Mouse (Mus musculus) intestine, postnatal 0 days (tissue): ENCODE measurements around the gene Stil. TPM values are rescaled to one million over a fixed set of nuclear protein-coding genes. Genes with fewer than 3 reads are reported as not detected.

ENCODE experiments used
- ATAC-seq: fragments of 200-750 bp; cut with Nextera tagmentation; 2 replicates; pipeline ENCODE4 v1.8.0; 2017; ENCODE audit warnings: mild to moderate bottlenecking, moderate TSS enrichment, moderate library complexity
- H3K27ac ChIP-seq: fragments of 300-500 bp; sonication (generic); 2 replicates; pipeline ENCODE4 v1.5.1; 2014; ENCODE audit warnings: mild to moderate bottlenecking, low read depth, low read length, moderate library complexity
- H3K27me3 ChIP-seq: fragments of 300-500 bp; sonication (generic); replicated peaks from 2 replicates; pipeline ENCODE4 v1.6.1; 2014; ENCODE audit warnings: low read length, mixed read lengths; ENCODE audit not compliant: control insufficient read depth, insufficient read depth
- H3K36me3 ChIP-seq: fragments of 300-500 bp; sonication (generic); 2 replicates; pipeline ENCODE4 v1.6.1; 2014; ENCODE audit warnings: mild to moderate bottlenecking, moderate library complexity; ENCODE audit not compliant: control insufficient read depth, insufficient read depth
- H3K4me1 ChIP-seq: fragments of 300-500 bp; sonication (generic); replicated peaks from 2 replicates; pipeline ENCODE4 v1.6.1; 2014; ENCODE audit warnings: antibody characterized with exemption, low read length, mixed read lengths; ENCODE audit not compliant: control insufficient read depth, insufficient read depth
- H3K4me2 ChIP-seq: fragments of 300-500 bp; sonication (generic); replicated peaks from 2 replicates; pipeline ENCODE4 v1.6.1; 2014; ENCODE audit warnings: low read depth, mild to moderate bottlenecking, moderate library complexity
- H3K4me3 ChIP-seq: fragments of 300-500 bp; sonication (generic); 2 replicates; pipeline ENCODE4 v1.5.1; 2014; ENCODE audit warnings: low read depth, low read length
- H3K9ac ChIP-seq: fragments of 300-500 bp; sonication (generic); 2 replicates; pipeline ENCODE4 v1.6.1; 2014; ENCODE audit warnings: mild to moderate bottlenecking, low read depth, low read length
- H3K9me3 ChIP-seq: fragments of 300-500 bp; sonication (generic); 2 replicates; pipeline ENCODE4 v1.6.1; 2016; ENCODE audit warnings: mixed run types; ENCODE audit not compliant: control insufficient read depth
- CTCF ChIP-seq: sonication (generic); IDR thresholded peaks from 2 replicates; pipeline ENCODE4 v1.5.1; 2016; ENCODE audit warnings: low read depth, mild to moderate bottlenecking, control low read depth, antibody characterized with exemption, moderate library complexity
- WGBS: fragments of 180-500 bp; shearing (Covaris S2); extraction: QIAGEN DNeasy Blood & Tissue Kit; methylation state at CpG from one replicate; pipeline ENCODE4 v1.1.7; 2014; 5-methylcytosine and 5-hydroxymethylcytosine counted together
- polyA plus RNA-seq: library from polyadenylated mRNA; unstranded; fragments of >200 nt; fragmentation: Nextera tagmentation; extraction: Ambion mirVana; gene quantifications from 2 replicates; pipeline ENCODE4 v1.2.1, GENCODE M21; 2015

Gene Stil
- polyA plus RNA-seq, 1 experiment from 2014 or later, result 3.3 TPM

DNA sequence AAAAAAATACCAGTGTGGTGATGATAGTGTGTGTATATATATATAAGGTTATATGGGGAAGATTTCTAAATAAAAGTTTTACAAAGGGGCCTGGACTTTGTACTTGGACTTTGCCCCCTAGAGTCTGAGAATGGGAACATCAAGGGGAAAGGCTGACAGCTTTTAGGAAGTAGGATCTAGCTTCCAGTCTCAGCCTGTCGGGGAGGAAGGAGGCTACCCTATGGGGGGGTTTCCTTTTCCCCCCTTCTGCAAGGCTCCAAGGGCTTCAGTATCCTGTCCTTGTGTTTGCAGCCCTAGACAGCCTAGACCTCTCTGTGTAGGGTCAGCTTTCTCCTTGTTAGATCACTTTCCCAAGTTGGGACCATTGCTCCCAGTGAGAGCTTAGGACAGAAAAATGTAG, 71.7 kb downstream of the Stil start:
- H3K36me3 ChIP-seq, result no peaks in the 10 kb centered on the region
- no peak overlapping the region for H3K4me2 ChIP-seq
- H3K9ac ChIP-seq, result no peak overlapping the region
- peak; percentile 24 for TF ChIP-seq CTCF
- H3K4me3 ChIP-seq, result no peak overlapping the region
- no peak for ATAC-seq
- no peak overlapping the region for H3K27ac ChIP-seq
- 17% methylated on average over 1 of the region's 1 CpGs for WGBS
- H3K9me3 ChIP-seq, result no peaks in the 10 kb centered on the region
- H3K4me1 ChIP-seq, result no peaks in the 10 kb centered on the region
- peaks cover 10% of the 10 kb centered on the region for H3K27me3 ChIP-seq

DNA sequence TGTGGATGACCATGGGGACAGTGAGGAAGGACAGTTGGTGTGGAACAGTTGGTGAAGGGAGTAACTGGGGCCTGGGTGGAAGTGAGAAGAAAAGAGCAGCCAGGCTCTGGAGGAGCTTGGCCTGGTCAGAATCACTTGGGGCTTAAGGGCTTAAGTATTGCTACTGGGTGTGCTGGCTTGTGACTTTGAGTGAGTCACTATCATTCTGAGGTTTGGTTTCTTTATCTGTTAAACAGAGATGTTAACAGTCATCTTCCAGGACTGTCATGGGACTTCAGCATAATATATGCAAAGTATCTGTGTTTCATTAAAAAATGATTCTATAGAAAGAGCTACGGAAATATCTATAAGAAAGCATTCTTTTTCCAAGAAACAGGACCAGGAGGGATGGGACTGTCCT, 74.8 kb downstream of the Stil start:
- no peak for TF ChIP-seq CTCF
- 79% methylated on average over 1 of the region's 1 CpGs for WGBS
- Histone ChIP-seq H3K4me1 (no peaks in the 10 kb centered on the region), H3K9ac (no peak overlapping the region), H3K27me3 (no peaks in the 10 kb centered on the region), H3K4me2 (no peak overlapping the region), H3K4me3 (no peak overlapping the region), H3K9me3 (no peaks in the 10 kb centered on the region), H3K36me3 (no peaks in the 10 kb centered on the region), H3K27ac (peak overlapping the region; percentile 42; the same call in 1 of the 2 replicates)
- ATAC-seq, result no peak

DNA sequence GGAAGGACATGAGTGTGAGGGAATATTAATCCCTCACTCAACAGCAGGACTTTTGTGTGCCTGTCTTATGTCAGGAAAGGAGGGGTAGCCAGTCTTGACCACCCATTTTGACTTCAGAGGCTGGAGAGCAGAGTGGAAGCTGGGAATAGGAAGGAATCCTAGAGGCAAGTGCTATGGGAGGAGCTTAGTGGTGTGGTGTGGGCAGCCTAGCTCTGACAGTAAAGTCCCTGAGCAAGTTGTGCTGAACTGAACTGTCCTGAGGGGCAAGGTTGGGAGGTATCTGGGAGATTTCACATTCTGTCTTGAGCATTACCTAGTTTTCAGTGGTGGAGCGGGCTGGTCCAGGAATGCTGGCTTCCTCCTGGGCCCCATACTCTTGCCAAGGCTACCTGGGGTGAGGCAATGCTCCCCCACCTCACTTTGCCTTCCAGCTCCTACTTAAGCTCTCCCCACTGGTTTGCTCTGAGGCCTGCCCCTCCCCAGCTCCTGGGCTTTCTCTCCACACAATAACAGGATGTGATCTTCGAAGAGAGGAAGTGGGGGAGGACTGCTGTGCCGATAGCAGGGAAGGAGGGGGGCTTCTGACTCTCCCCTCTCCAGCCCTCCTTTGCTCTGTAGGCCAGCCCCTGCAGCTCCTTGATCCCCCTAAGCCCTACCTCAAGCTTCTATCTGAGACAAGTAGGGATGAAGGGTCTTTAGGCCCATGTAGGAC, 75.4 kb downstream of the Stil start:
- no peaks in the 10 kb centered on the region for H3K4me1 ChIP-seq
- WGBS, result 66% methylated on average over 3 of the region's 3 CpGs
- H3K36me3 ChIP-seq, result no peaks in the 10 kb centered on the region
- peak overlapping the region; percentile 42; the same call in 1 of the 2 replicates for H3K27ac ChIP-seq
- H3K9ac ChIP-seq, result no peak overlapping the region
- H3K9me3 ChIP-seq, result no peaks in the 10 kb centered on the region
- H3K4me3 ChIP-seq, result no peak overlapping the region
- no peak overlapping the region for H3K4me2 ChIP-seq
- ATAC-seq, result no peak
- TF ChIP-seq CTCF, result no peak
- no peaks in the 10 kb centered on the region for H3K27me3 ChIP-seq

DNA sequence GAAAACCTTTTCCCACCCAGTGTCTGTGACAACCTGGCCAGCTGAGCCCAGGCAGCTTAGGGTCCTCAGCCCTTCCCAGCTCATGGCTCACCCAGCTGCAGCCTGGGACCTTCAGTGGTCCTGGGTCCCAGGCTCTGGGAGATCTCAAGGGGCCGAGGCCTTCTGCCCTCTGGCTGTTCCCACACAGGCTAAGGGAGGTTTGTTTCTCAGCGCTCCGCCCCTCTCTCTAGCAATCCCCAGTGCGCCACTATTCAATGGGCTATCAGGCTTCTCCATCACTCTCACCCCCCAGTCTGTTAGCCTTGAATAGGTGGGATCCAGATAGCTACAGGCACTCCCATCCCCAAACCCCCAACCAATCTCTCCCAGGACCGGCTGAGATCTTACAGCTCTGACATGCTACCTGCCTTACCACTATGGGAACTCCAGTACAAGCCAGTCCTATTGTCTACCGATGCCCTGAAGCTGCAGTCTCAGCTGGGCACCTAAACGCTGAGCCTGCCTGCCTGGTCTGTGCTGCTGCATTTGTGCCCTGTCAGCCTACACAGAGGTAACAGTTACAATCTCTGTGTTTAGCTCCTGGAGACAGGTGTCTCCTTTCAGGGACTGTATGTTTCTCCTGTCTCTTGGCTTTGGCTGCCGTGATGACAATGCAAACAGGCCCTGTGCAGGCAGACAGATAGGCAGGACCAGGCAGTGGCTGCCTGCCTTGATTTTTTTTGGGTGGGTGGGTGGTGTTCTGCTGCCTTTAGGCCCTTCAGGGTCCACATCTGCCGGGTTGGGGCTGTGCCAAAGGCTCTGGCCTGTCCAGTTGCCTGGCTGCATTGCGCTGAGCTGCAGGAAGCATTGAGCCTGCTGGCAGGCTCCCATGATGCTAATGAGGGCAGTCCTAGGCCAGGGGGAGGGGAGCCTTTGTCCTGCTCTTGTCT, 79.2 kb downstream of the Stil start:
- no peak overlapping the region for H3K27ac ChIP-seq
- ATAC-seq, result no peak

DNA sequence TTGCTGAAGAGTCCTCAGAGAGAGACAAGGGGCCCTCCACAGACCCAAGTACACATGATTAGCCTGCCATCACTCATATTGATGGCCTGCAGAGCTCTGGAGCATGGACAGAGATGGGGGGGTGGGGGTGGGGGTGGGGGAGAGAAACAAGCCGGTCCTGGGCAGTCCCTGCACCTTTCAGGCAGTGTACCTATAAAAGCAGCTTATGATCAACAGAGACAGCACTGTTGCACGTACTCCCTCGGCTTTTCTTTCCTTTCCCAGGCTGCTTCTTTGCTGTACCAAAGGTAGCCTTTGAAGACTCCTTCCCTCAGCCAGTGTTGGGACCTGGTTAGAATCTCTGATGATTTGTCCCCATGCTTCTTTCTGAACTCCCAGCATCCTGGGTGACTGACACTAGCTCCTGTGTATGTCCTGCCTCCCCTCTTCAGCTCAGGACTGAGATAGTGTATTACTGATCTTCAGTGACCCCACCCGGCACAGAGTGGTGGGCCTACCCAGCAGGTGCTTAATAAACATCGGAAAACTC, 79.9 kb downstream of the Stil start:
- Histone ChIP-seq H3K9me3 (no peaks in the 10 kb centered on the region), H3K4me3 (no peak overlapping the region), H3K4me1 (no peaks in the 10 kb centered on the region), H3K36me3 (no peaks in the 10 kb centered on the region), H3K9ac (no peak overlapping the region), H3K4me2 (no peak overlapping the region), H3K27ac (no peak overlapping the region), H3K27me3 (no peaks in the 10 kb centered on the region)
- ATAC-seq, result no peak
- no peak for TF ChIP-seq CTCF
- 44% methylated on average over 5 of the region's 5 CpGs for WGBS

More for the DNA sequence above, 79.2 kb downstream of the Stil start:
- no peak overlapping the region for H3K4me3 ChIP-seq
- H3K27me3 ChIP-seq, result no peaks in the 10 kb centered on the region
- no peak overlapping the region for H3K9ac ChIP-seq
- no peak for TF ChIP-seq CTCF
- H3K4me1 ChIP-seq, result no peaks in the 10 kb centered on the region
- 44% methylated on average over 10 of the region's 10 CpGs for WGBS
- no peaks in the 10 kb centered on the region for H3K9me3 ChIP-seq
- H3K36me3 ChIP-seq, result no peaks in the 10 kb centered on the region
- no peak overlapping the region for H3K4me2 ChIP-seq

DNA sequence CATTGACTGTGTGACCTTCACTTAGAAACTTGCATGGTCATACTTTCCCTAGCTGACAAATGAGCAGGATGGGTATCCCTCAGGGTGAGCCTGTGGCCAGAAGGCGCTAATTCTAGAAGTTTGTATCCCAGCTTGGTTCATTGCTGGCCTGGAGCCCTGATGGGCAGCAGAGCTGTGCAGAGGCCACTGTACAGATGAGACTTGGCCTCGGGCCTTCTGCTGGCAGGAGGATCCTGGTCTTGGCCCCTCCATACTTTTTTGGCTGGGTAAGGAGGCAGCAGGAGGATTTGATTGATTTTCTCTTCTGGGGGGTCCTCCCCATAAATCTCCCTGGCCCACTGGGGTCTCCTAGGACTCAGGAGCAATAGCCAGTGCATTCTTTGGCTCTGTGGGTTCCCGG, 83.1 kb downstream of the Stil start:
- no peaks in the 10 kb centered on the region for H3K4me1 ChIP-seq

More for the DNA sequence above, 83.1 kb downstream of the Stil start:
- no peak overlapping the region for H3K9ac ChIP-seq
- no peaks in the 10 kb centered on the region for H3K27me3 ChIP-seq
- H3K9me3 ChIP-seq, result no peaks in the 10 kb centered on the region
- H3K27ac ChIP-seq, result no peak overlapping the region
- TF ChIP-seq CTCF, result no peak
- H3K36me3 ChIP-seq, result no peaks in the 10 kb centered on the region
- H3K4me3 ChIP-seq, result no peak overlapping the region
- WGBS, result 85% methylated on average over 3 of the region's 3 CpGs
- no peak for ATAC-seq
- no peak overlapping the region for H3K4me2 ChIP-seq
